Mouse (Mus musculus) MEL (cell line): ENCODE data around the gene Bhlhe41. TPM values are rescaled to one million over a fixed set of nuclear protein-coding genes. Genes with fewer than 3 reads are reported as not detected.

Experiments used
- DNase-seq: peaks from one replicate; pipeline ENCODE4 v3.0.0; 2011; ENCODE audit warnings: low read depth, low spot score
- H3K27ac ChIP-seq: 2 replicates; pipeline ENCODE4 v1.5.1; 2012; ENCODE audit warnings: low read depth, mild to moderate bottlenecking, control low read depth, low read length, moderate library complexity; ENCODE audit not compliant: control insufficient read depth
- H3K27me3 ChIP-seq, 2 experiments: fragments of 150-350 bp in 1 of 2; sonication (generic) in 1 of 2; 2 replicates each; pipeline ENCODE4 v1.6.1; 2012; ENCODE audit warnings: low read length in 2 of 2, mild to moderate bottlenecking in 2 of 2, improper control_type of control experiment in 1 of 2, moderate library complexity in 1 of 2; ENCODE audit not compliant: insufficient read depth in 2 of 2, control insufficient read depth in 1 of 2
- H3K36me3 ChIP-seq, 2 experiments: 2 replicates each; pipeline ENCODE4 v1.6.1; 2012 to 2014; ENCODE audit warnings: low read length in 2 of 2, improper control_type of control experiment in 1 of 2, inconsistent platforms in 1 of 2, mild to moderate bottlenecking in 1 of 2; ENCODE audit not compliant: insufficient read depth in 2 of 2, control insufficient read depth in 1 of 2
- H3K4me1 ChIP-seq, 2 experiments: fragments of 150-350 bp in 1 of 2; sonication (generic) in 1 of 2; 2 replicates each; pipeline ENCODE4 v1.6.1; 2012; ENCODE audit warnings: low read length in 2 of 2, improper control_type of control experiment in 1 of 2, mild to moderate bottlenecking in 1 of 2; ENCODE audit not compliant: insufficient read depth in 2 of 2, control insufficient read depth in 1 of 2
- H3K4me3 ChIP-seq, 2 experiments: fragments of 150-350 bp in 1 of 2; sonication (generic) in 1 of 2; 2 replicates each; pipeline ENCODE4 v1.5.1; 2012; ENCODE audit warnings: low read depth in 2 of 2, low read length in 2 of 2, mild to moderate bottlenecking in 2 of 2, moderate library complexity in 2 of 2, control low read depth in 1 of 2, improper control_type of control experiment in 1 of 2; ENCODE audit not compliant: control insufficient read depth in 1 of 2, insufficient read depth in 1 of 2
- H3K79me2 ChIP-seq: 2 replicates; pipeline ENCODE4 v1.6.1; 2012; ENCODE audit warnings: mild to moderate bottlenecking, low read length, moderate library complexity; ENCODE audit not compliant: control insufficient read depth, poor library complexity, insufficient read depth
- H3K9ac ChIP-seq: 2 replicates; pipeline ENCODE4 v1.6.1; 2012; ENCODE audit warnings: low read depth, mild to moderate bottlenecking, control low read depth, low read length, moderate library complexity; ENCODE audit not compliant: control insufficient read depth, poor library complexity, severe bottlenecking
- H3K9me3 ChIP-seq: fragments of 150-350 bp; sonication (generic); replicated peaks from 2 replicates; pipeline ENCODE4 v1.6.1; 2012; ENCODE audit warnings: mild to moderate bottlenecking, low read length, improper control_type of control experiment, moderate library complexity; ENCODE audit not compliant: insufficient read depth
- BHLHE40 ChIP-seq: IDR thresholded peaks from 2 replicates; pipeline ENCODE4 v1.6.1; 2012; ENCODE audit warnings: low read depth, mild to moderate bottlenecking, inconsistent platforms, low read length, improper control_type of control experiment, borderline replicate concordance
- ETS1 ChIP-seq: IDR thresholded peaks from 2 replicates; pipeline ENCODE4 v1.6.1; 2012; ENCODE audit warnings: low read depth, mild to moderate bottlenecking, inconsistent platforms, low read length, improper control_type of control experiment, moderate library complexity
- GABPA ChIP-seq: IDR thresholded peaks from 2 replicates; pipeline ENCODE4 v1.6.1; 2012; ENCODE audit warnings: low read depth, mild to moderate bottlenecking, inconsistent platforms, low read length, improper control_type of control experiment, moderate library complexity
- MAFK ChIP-seq: IDR thresholded peaks from 2 replicates; pipeline ENCODE4 v1.6.1; 2011; ENCODE audit warnings: low read depth, mild to moderate bottlenecking, low read length, improper control_type of control experiment, borderline replicate concordance
- MAX ChIP-seq: IDR thresholded peaks from 2 replicates; pipeline ENCODE4 v1.6.1; 2011; ENCODE audit warnings: low read length, improper control_type of control experiment
- MAZ ChIP-seq: IDR thresholded peaks from 2 replicates; pipeline ENCODE4 v1.6.1; 2012; ENCODE audit warnings: low read depth, mild to moderate bottlenecking, inconsistent platforms, low read length, improper control_type of control experiment
- MXI1 ChIP-seq: IDR thresholded peaks from 2 replicates; pipeline ENCODE4 v1.6.1; 2011; ENCODE audit warnings: mild to moderate bottlenecking, low read depth, low read length, improper control_type of control experiment
- MYC ChIP-seq: IDR thresholded peaks from 2 replicates; pipeline ENCODE4 v1.6.1; 2011; ENCODE audit warnings: low read depth, mild to moderate bottlenecking, low read length, improper control_type of control experiment, moderate library complexity
- NELFE ChIP-seq: IDR thresholded peaks from 2 replicates; pipeline ENCODE4 v1.6.1; 2011; ENCODE audit warnings: low read depth, low read length, improper control_type of control experiment
- NRF1 ChIP-seq: IDR thresholded peaks from 2 replicates; pipeline ENCODE4 v1.6.1; 2014; ENCODE audit warnings: low read depth, mild to moderate bottlenecking, inconsistent platforms, low read length, improper control_type of control experiment, moderate library complexity; ENCODE audit not compliant: poor library complexity, insufficient read depth, severe bottlenecking
- POLR2A ChIP-seq, 2 experiments: IDR thresholded peaks; 2 replicates each; pipeline ENCODE4 v1.6.1; 2011 to 2012; ENCODE audit warnings: low read length in 2 of 2, mild to moderate bottlenecking in 2 of 2, control low read depth in 1 of 2, improper control_type of control experiment in 1 of 2, low read depth in 1 of 2, moderate library complexity in 1 of 2; ENCODE audit not compliant: control insufficient read depth in 1 of 2, insufficient read depth in 1 of 2, poor library complexity in 1 of 2
- USF1 ChIP-seq: IDR thresholded peaks from 2 replicates; pipeline ENCODE4 v1.6.1; 2014; ENCODE audit warnings: low read depth, mild to moderate bottlenecking, inconsistent platforms, low read length, improper control_type of control experiment, moderate library complexity
- USF2 ChIP-seq, 2 experiments: IDR thresholded peaks; 2 replicates each; pipeline ENCODE4 v1.6.1; 2011 to 2012; ENCODE audit warnings: improper control_type of control experiment in 2 of 2, low read length in 2 of 2, borderline replicate concordance in 1 of 2, inconsistent platforms in 1 of 2, low read depth in 1 of 2, mild to moderate bottlenecking in 1 of 2; ENCODE audit not compliant: insufficient read depth in 1 of 2
- ZNF384 ChIP-seq: IDR thresholded peaks from 2 replicates; pipeline ENCODE4 v1.6.1; 2012; ENCODE audit warnings: low read depth, mild to moderate bottlenecking, inconsistent platforms, low read length, improper control_type of control experiment
- polyA plus RNA-seq, 2 experiments: library from polyadenylated mRNA; stranded (reverse) in 1 of 2; unstranded in 1 of 2; fragments of >175 nt in 1 of 2; fragments of >200 nt in 1 of 2; gene quantifications; 2 replicates each; pipeline versions ENCODE4 v1.2.1 to v1.2.4; 2012; ENCODE audit warnings: low replicate concordance in 2 of 2, low read depth in 1 of 2; ENCODE audit not compliant: insufficient read length in 2 of 2, insufficient read depth in 1 of 2, missing spikeins in 1 of 2
- total RNA-seq: library from RNA; depleted of rRNA; stranded (reverse); fragments of 300-350 nt; gene quantifications from 2 replicates; pipeline ENCODE4 v1.2.3, GENCODE M21; 2012

Gene Bhlhe41
- total and polyA plus RNA-seq, 3 experiments, result not detected

DNA sequence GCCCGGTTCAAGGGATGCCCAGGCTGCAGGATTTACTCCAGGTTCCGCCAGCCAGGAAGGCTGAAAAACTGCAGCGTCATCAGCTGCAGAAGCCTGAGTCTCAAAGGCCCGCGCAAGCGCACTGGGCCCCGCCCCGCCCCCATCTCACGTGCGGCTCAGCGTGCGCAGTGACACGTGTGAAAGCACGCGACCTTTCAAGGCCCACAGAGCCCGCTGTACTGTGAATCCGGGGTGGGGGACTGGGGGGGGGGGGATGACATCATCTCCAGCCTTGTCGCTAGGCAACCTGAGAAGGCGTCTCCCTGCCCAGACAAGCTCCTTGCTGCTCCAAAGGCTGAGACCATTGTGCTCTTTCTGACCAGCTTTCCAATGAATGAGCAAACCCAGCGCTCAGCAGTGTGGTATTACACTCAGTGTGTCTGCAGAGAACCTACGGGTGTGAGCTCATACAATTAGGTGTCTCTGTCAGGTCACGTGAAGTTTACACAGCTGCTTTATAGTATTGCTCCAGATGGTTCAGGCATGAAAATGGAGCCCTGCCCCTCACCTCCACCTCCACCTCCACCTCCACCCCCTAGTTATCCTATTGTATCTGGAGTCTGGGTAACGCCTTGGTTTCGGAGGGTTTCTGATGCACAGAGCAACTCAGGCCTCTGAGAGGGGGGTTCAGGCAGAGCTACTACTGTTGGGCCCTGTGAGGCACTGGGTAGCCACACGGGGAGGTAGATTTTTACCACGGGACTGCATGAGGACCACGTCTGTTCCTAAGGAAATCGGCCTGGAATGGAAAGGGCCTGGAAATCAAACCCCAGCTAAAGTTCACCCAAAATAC lies 9.4 kb downstream of the Bhlhe41 start:
- Histone ChIP-seq H3K27me3 (no peaks in the 10 kb centered on the region), H3K9ac (peak overlapping the region; percentile 38), H3K36me3 (no peaks in the 10 kb centered on the region), H3K79me2 (no peaks in the 10 kb centered on the region), H3K4me3 (peak overlapping the region in 1 of 2 experiments; percentile 36; a peak in 1 of 4 replicates), H3K9me3 (no peaks in the 10 kb centered on the region), H3K27ac (no peak overlapping the region), H3K4me1 (peaks cover 0 to 7% of the 10 kb centered on the region in 2 experiments; a peak in 1 of 4 replicates)
- TF ChIP-seq MXI1 (peak; percentile 73; the same call in 1 of the 2 replicates), USF1 (peak; percentile 66), ETS1 (peak; percentile 73), MAX (peak; percentile 80; the same call in 1 of the 2 replicates), POLR2A (IDR thresholded peaks at IDR 0.05; ENCODE audit: control insufficient read depth in 1 of 2, insufficient read depth in 1 of 2, low read depth in 1 of 2, low read length in 2 of 2, poor library complexity in 1 of 2) (peak in 1 of 2 experiments; percentile 47; a peak in 1 of 4 replicates), USF2 (IDR thresholded peaks at IDR 0.05; ENCODE audit: borderline replicate concordance in 1 of 2, insufficient read depth in 1 of 2, low read depth in 1 of 2, low read length in 2 of 2) (no peak), GABPA (0 out of 2 replicates have a peak, but pooled peaks have one; percentile 22), MYC (peak; percentile 80), NELFE (no peak), NRF1 (peak; percentile 85), MAFK (0 out of 2 replicates have a peak, but pooled peaks have one; percentile 39), BHLHE40 (peak; percentile 99), ZNF384 (no peak)
- DNase-seq, result peak; percentile 83

DNA sequence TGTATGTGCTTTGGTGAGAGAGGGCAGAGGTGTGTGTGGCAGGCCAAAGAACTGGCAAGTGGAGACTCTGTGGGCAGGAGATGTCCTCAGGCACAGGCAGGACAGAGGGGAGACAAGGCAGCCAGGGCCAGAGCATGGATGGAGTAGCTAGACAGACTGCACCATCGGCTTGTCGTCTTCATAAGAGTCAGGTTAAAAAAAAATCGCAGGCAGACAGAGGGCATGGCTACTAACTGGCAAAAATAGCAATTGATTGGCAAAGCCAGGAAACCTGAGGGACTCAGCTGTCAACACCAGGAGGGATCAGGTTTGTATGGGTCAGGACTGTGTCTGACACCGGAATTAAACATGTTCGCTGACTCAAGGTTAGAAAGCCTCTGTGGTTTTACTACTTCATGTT lies 10.6 kb downstream of the Bhlhe41 start:
- DNase-seq, result no peak

More for the DNA sequence above, 10.6 kb downstream of the Bhlhe41 start:
- Histone ChIP-seq H3K27ac (no peak overlapping the region), H3K79me2 (no peaks in the 10 kb centered on the region), H3K9me3 (no peaks in the 10 kb centered on the region), H3K27me3 (no peaks in the 10 kb centered on the region), H3K4me3 (no peak overlapping the region), H3K4me1 (peaks cover 0 to 7% of the 10 kb centered on the region in 2 experiments; a peak in 1 of 4 replicates), H3K9ac (no peak overlapping the region), H3K36me3 (no peaks in the 10 kb centered on the region)
- TF ChIP-seq MAX (no peak), MAFK (no peak), MAZ (no peak)
